Mouse (Mus musculus): ENCODE measurements around the gene Zfp143. TPM values are rescaled to one million over a fixed set of nuclear protein-coding genes. Genes with fewer than 3 reads are reported as not detected.

Gene Zfp143
- total and polyA plus RNA-seq, 3 experiments, result 13.9 to 15.7 TPM; not detected in 1

DNA sequence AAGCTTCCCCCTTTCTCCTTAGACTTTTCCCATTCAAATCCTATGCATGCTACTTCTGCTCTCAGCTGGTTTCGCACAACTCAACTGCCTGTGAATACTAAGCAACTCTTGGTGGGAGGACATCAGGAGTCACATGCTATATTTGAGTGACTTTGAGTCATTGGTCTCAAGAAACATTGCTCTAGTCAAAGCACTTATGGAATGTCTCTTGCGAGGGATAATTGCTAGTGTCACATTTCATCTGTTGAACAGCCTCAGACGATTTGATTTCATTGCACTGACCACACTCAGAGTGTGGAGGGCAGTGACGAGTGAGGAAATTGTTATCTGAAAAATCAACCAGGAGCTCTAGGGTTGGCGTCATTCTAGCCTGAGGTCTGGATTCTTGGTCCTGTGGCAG, 53.7 kb downstream of the Zfp143 start:
- DNase-seq (ENCODE audit: low read depth, low spot score), result no peak
- no peaks in the 10 kb centered on the region for H3K27me3 ChIP-seq (ENCODE audit: control insufficient read depth in 1 of 2, insufficient read depth in 2 of 2, low read length in 2 of 2)
- peaks cover 0 to 9% of the 10 kb centered on the region in 2 experiments; a peak in 2 of 4 replicates for H3K36me3 ChIP-seq (ENCODE audit: control insufficient read depth in 1 of 2, insufficient read depth in 2 of 2, low read length in 2 of 2)
- no peak for TF ChIP-seq CTCF (IDR thresholded peaks at IDR 0.05 in 2 of 3, conservative IDR thresholded peaks at IDR 0.05 in 1 of 3; ENCODE audit: control insufficient read depth in 1 of 3, insufficient read depth in 1 of 3, low read depth in 2 of 3, low read length in 3 of 3, poor library complexity in 1 of 3, severe bottlenecking in 1 of 3)
- TF ChIP-seq BHLHE40 (IDR thresholded peaks at IDR 0.05; ENCODE audit: borderline replicate concordance, low read depth, low read length), result no peak
- no peak for TF ChIP-seq USF2 (IDR thresholded peaks at IDR 0.05; ENCODE audit: borderline replicate concordance in 1 of 2, insufficient read depth in 1 of 2, low read depth in 1 of 2, low read length in 2 of 2)
- no peak for TF ChIP-seq CHD2 (IDR thresholded peaks at IDR 0.05; ENCODE audit: low read length)
- TF ChIP-seq SMC3 (IDR thresholded peaks at IDR 0.05; ENCODE audit: low read depth, low read length), result no peak
- TF ChIP-seq TBP (IDR thresholded peaks at IDR 0.05; ENCODE audit: low read depth, low read length), result no peak
- TF ChIP-seq TAL1 (IDR thresholded peaks at IDR 0.05; ENCODE audit: low read length), result no peak
- H3K4me3 ChIP-seq (ENCODE audit: control insufficient read depth in 1 of 2, insufficient read depth in 1 of 2, low read depth in 2 of 2, low read length in 2 of 2), result no peak overlapping the region
- no peak overlapping the region for H3K9ac ChIP-seq (ENCODE audit: control insufficient read depth, low read depth, low read length, poor library complexity, severe bottlenecking)
- H3K9me3 ChIP-seq (replicated peaks; ENCODE audit: insufficient read depth, low read length), result no peaks in the 10 kb centered on the region
- H3K79me2 ChIP-seq (ENCODE audit: control insufficient read depth, insufficient read depth, low read length, poor library complexity), result no peaks in the 10 kb centered on the region
- peaks cover 3 to 11% of the 10 kb centered on the region in 2 experiments for H3K4me1 ChIP-seq (ENCODE audit: control insufficient read depth in 1 of 2, insufficient read depth in 2 of 2, low read length in 2 of 2)
- no peak overlapping the region for H3K27ac ChIP-seq (ENCODE audit: control insufficient read depth, low read depth, low read length)

GRCm38 (mm10) chr7:110116731-110117291, 55.8 kb downstream of the Zfp143 start:
- TF ChIP-seq POLR2A (IDR thresholded peaks at IDR 0.05; ENCODE audit: control insufficient read depth in 1 of 2, insufficient read depth in 1 of 2, low read depth in 1 of 2, low read length in 2 of 2, poor library complexity in 1 of 2), result no peak
- no peak overlapping the region for H3K9ac ChIP-seq (ENCODE audit: control insufficient read depth, low read depth, low read length, poor library complexity, severe bottlenecking)
- peaks cover 1% of the 10 kb centered on the region; the same call in 1 of the 2 replicates for H3K79me2 ChIP-seq (ENCODE audit: control insufficient read depth, insufficient read depth, low read length, poor library complexity)
- peak; percentile 35 for DNase-seq (ENCODE audit: low read depth, low spot score)
- H3K27me3 ChIP-seq (ENCODE audit: control insufficient read depth in 1 of 2, insufficient read depth in 2 of 2, low read length in 2 of 2), result no peaks in the 10 kb centered on the region
- no peak overlapping the region for H3K27ac ChIP-seq (ENCODE audit: control insufficient read depth, low read depth, low read length)
- peaks cover 0 to 8% of the 10 kb centered on the region in 2 experiments; a peak in 2 of 4 replicates for H3K36me3 ChIP-seq (ENCODE audit: control insufficient read depth in 1 of 2, insufficient read depth in 2 of 2, low read length in 2 of 2)
- peaks cover 4 to 7% of the 10 kb centered on the region in 2 experiments; a peak in 3 of 4 replicates for H3K4me1 ChIP-seq (ENCODE audit: control insufficient read depth in 1 of 2, insufficient read depth in 2 of 2, low read length in 2 of 2)
- no peaks in the 10 kb centered on the region for H3K9me3 ChIP-seq (replicated peaks; ENCODE audit: insufficient read depth, low read length)
- H3K4me3 ChIP-seq (ENCODE audit: control insufficient read depth in 1 of 2, insufficient read depth in 1 of 2, low read depth in 2 of 2, low read length in 2 of 2), result no peak overlapping the region

DNA sequence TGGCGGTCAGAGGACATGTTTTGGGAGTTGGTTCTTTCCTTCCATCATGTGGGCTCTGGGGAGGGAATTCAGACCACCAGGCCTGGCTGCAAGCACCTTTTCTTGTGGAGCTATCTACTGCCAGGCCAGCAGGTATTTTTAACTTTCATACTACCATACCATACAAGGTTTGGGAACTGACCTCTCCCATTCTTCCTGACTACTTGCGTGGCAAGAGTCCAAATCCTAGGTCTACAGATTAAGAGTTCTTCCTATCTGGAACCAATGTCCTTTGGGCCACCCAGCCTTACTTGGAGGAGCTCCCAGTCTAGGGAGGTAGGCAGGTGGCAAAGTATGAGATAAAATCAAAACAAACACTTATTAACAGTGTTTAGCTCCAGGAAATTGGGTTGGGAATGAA, 57.4 kb downstream of the Zfp143 start:
- H3K36me3 ChIP-seq (ENCODE audit: control insufficient read depth in 1 of 2, insufficient read depth in 2 of 2, low read length in 2 of 2), result peaks cover 0 to 8% of the 10 kb centered on the region in 2 experiments; a peak in 2 of 4 replicates
- TF ChIP-seq USF2 (IDR thresholded peaks at IDR 0.05; ENCODE audit: borderline replicate concordance in 1 of 2, insufficient read depth in 1 of 2, low read depth in 1 of 2, low read length in 2 of 2) (no peak), KAT2A (conservative IDR thresholded peaks at IDR 0.05; ENCODE audit: low read depth, low read length) (no peak), POLR2AphosphoS5 (IDR thresholded peaks at IDR 0.05; ENCODE audit: borderline replicate concordance, low read depth, low read length) (no peak)
- no peak overlapping the region for H3K27ac ChIP-seq (ENCODE audit: control insufficient read depth, low read depth, low read length)
- H3K9me3 ChIP-seq (replicated peaks; ENCODE audit: insufficient read depth, low read length), result no peaks in the 10 kb centered on the region
- H3K9ac ChIP-seq (ENCODE audit: control insufficient read depth, low read depth, low read length, poor library complexity, severe bottlenecking), result no peak overlapping the region
- H3K4me1 ChIP-seq (ENCODE audit: control insufficient read depth in 1 of 2, insufficient read depth in 2 of 2, low read length in 2 of 2), result peaks cover 4 to 7% of the 10 kb centered on the region in 2 experiments
- no peak for DNase-seq (ENCODE audit: low read depth, low spot score)
- peaks cover 17% of the 10 kb centered on the region for H3K79me2 ChIP-seq (ENCODE audit: control insufficient read depth, insufficient read depth, low read length, poor library complexity)
- H3K4me3 ChIP-seq (ENCODE audit: control insufficient read depth in 1 of 2, insufficient read depth in 1 of 2, low read depth in 2 of 2, low read length in 2 of 2), result no peak overlapping the region
- H3K27me3 ChIP-seq (ENCODE audit: control insufficient read depth in 1 of 2, insufficient read depth in 2 of 2, low read length in 2 of 2), result no peaks in the 10 kb centered on the region
